14 mouse cellular contexts compared by ENCODE assay signal in genomic region chr14:34449807-34450206, GRCm38 (mm10). TPM values are rescaled to one million over a fixed set of nuclear protein-coding genes. Genes with fewer than 3 reads are reported as not detected.
DNase-seq lines count a peak whose midpoint lies in the region; ATAC-seq and TF ChIP-seq lines count a peak whose summit lies in the region.
"Had no signal": no experiment of that assay in that cellular context is flagged by ENCODE, and none has a peak within 500 bp of the region (broad histone marks: within the 10 kb centered on the region; RNA-seq: fewer than 3 reads in every experiment).

No protein-coding gene starts in this region.

- TF ChIP-seq EP300 in lung, postnatal 0 days (IDR thresholded peaks at IDR 0.05), result no peak

- WGBS in kidney, embryonic 16.5 days, result 34% methylated on average over 9 of the region's 9 CpGs
- 57% methylated on average over 9 of the region's 9 CpGs for WGBS in lung, postnatal 0 days
- WGBS in forebrain, embryonic 13.5 days, result 80% methylated on average over 9 of the region's 9 CpGs

- no peak overlapping the region for H3K9ac ChIP-seq in kidney, embryonic 16.5 days (replicated peaks; ENCODE audit: low read length)
- H3K9ac ChIP-seq in lung, postnatal 0 days (replicated peaks; ENCODE audit: low read depth), result no peak overlapping the region
- no peak overlapping the region for H3K9ac ChIP-seq in forebrain, embryonic 13.5 days
- H3K9ac ChIP-seq: hindbrain, embryonic 15.5 days; liver, embryonic 13.5 days had no signal

- DNase-seq in kidney, adult 11 months, result peak; percentile 53
- peak; percentile 58 for DNase-seq in embryo, embryonic 10.5 days (ENCODE audit: low spot score)
- peak; percentile 34 to 46 for DNase-seq in kidney, adult 8-10 months
- DNase-seq in lung, postnatal 0 days (ENCODE audit: low spot score), result peak; percentile 53
- DNase-seq in left cerebral cortex, postnatal 10 days (ENCODE audit: extremely low spot score in 1 of 2, low spot score in 2 of 2), result no peak
- DNase-seq in urinary bladder, postnatal 14 days (ENCODE audit: low spot score), result no peak
- DNase-seq: adrenal gland, adult 8-10 months; liver, embryonic 13.5 days had no signal

- peaks cover 11% of the 10 kb centered on the region for H3K36me3 ChIP-seq in kidney, embryonic 16.5 days (ENCODE audit: insufficient read depth, low read length)
- H3K36me3 ChIP-seq in lung, postnatal 0 days (ENCODE audit: insufficient read depth, low read length), result no peaks in the 10 kb centered on the region
- peaks cover 18% of the 10 kb centered on the region for H3K36me3 ChIP-seq in forebrain, embryonic 13.5 days (ENCODE audit: poor library complexity, severe bottlenecking)

- H3K4me3 ChIP-seq in kidney, embryonic 16.5 days (ENCODE audit: low read length), result no peak overlapping the region
- H3K4me3 ChIP-seq in lung, postnatal 0 days (ENCODE audit: low read depth, low read length), result no peak overlapping the region
- H3K4me3 ChIP-seq in forebrain, embryonic 13.5 days, result no peak overlapping the region
- H3K4me3 ChIP-seq: erythroblast, embryonic 14.5 days; hindbrain, embryonic 15.5 days; layer of hippocampus, adult 2 months; liver, embryonic 13.5 days had no signal

- H3K4me2 ChIP-seq in kidney, embryonic 16.5 days (replicated peaks; ENCODE audit: low read depth, low read length), result no peak overlapping the region
- no peak overlapping the region for H3K4me2 ChIP-seq in lung, postnatal 0 days (replicated peaks; ENCODE audit: low read depth, low read length)
- H3K4me2 ChIP-seq in forebrain, embryonic 13.5 days, result no peak overlapping the region
- H3K4me2 ChIP-seq: hindbrain, embryonic 15.5 days; liver, embryonic 13.5 days had no signal

- ATAC-seq in kidney, embryonic 16.5 days (ENCODE audit: low FRiP score, low TSS enrichment), result no peak
- ATAC-seq in lung, postnatal 0 days, result peak; percentile 44
- ATAC-seq in forebrain, embryonic 13.5 days, result no peak
- ATAC-seq: Patski had no signal

- no peaks in the 10 kb centered on the region for H3K27me3 ChIP-seq in kidney, embryonic 16.5 days (ENCODE audit: insufficient read depth, low read length)
- no peaks in the 10 kb centered on the region for H3K27me3 ChIP-seq in lung, postnatal 0 days (replicated peaks; ENCODE audit: insufficient read depth, low read length)
- H3K27me3 ChIP-seq in forebrain, embryonic 13.5 days, result no peaks in the 10 kb centered on the region
- H3K27me3 ChIP-seq: hindbrain, embryonic 15.5 days; liver, embryonic 13.5 days; Patski had no signal

- TF ChIP-seq CTCF in lung, postnatal 0 days (IDR thresholded peaks at IDR 0.05), result no peak

- intact Hi-C loops in left cerebral cortex, postnatal 10 days (cut with DNase I), result no loop called here

- 0 out of 2 replicates have a peak, but pooled peaks cover 3% of the 10 kb centered on the region for H3K9me3 ChIP-seq in kidney, embryonic 16.5 days (ENCODE audit: low read length)
- H3K9me3 ChIP-seq in lung, postnatal 0 days (ENCODE audit: low read length), result no peaks in the 10 kb centered on the region
- no peaks in the 10 kb centered on the region for H3K9me3 ChIP-seq in forebrain, embryonic 13.5 days (replicated peaks)
- H3K9me3 ChIP-seq: hindbrain, embryonic 15.5 days; liver, embryonic 13.5 days had no signal

- H3K4me1 ChIP-seq in kidney, embryonic 16.5 days (ENCODE audit: insufficient read depth, low read length), result peaks cover 24% of the 10 kb centered on the region
- H3K4me1 ChIP-seq in lung, postnatal 0 days (ENCODE audit: insufficient read depth, low read depth, low read length), result no peaks in the 10 kb centered on the region
- H3K4me1 ChIP-seq in forebrain, embryonic 13.5 days, result peaks cover 17% of the 10 kb centered on the region
- H3K4me1 ChIP-seq: liver, embryonic 13.5 days had no signal

- no peak overlapping the region for H3K27ac ChIP-seq in kidney, embryonic 16.5 days (ENCODE audit: low read length)
- no peak overlapping the region for H3K27ac ChIP-seq in lung, postnatal 0 days (ENCODE audit: low read length)
- H3K27ac ChIP-seq in forebrain, embryonic 13.5 days, result no peak overlapping the region
- H3K27ac ChIP-seq: hindbrain, embryonic 15.5 days; layer of hippocampus, adult 2 months; liver, embryonic 13.5 days had no signal

RNA-seq across cellular contexts. Expression of gene Bmpr1a, which starts 53.3 kb away (rescaled TPM):
- 24.9 and 38.5 TPM in 2 replicates for polyA plus RNA-seq in kidney, embryonic 16.5 days (2015; fragmentation: Nextera tagmentation; extraction: Ambion mirVana)
- polyA plus RNA-seq in lung, postnatal 0 days (2015; fragmentation: Nextera tagmentation; extraction: Ambion mirVana), result 19.6 and 20.8 TPM in 2 replicates
- 10 to 100 TPM; 34.7 to 37.3 TPM for total RNA-seq in left cerebral cortex, postnatal 10 days (2021)
- polyA plus RNA-seq in forebrain, embryonic 13.5 days (2015; fragmentation: Nextera tagmentation; extraction: Ambion mirVana), result 24.9 and 25.5 TPM in 2 replicates
- polyA plus RNA-seq: erythroblast, embryonic 14.5 days had no signal

Comparison
In these comparisons a context has a peak if more than half of its experiments do, and no peak if none do; other contexts are left out.
1. DNase-seq: peak in kidney, adult 11 months (single experiment), embryo, embryonic 10.5 days (single experiment), kidney, adult 8-10 months (2 of 2) and lung, postnatal 0 days (single experiment); none in left cerebral cortex, postnatal 10 days (0 of 2) and urinary bladder, postnatal 14 days (single experiment).